Mouse (Mus musculus): ENCODE measurements at regions not wholly inside any gene's neighbourhood (a gene's known extent, or its start where the extent isn't known, plus 50 kb on each side); places are given as distances from the start of the nearest gene placed in this dataset.

GRCm38 (mm10) chr10:60931891-60932378, 100.6 kb upstream of the Unc5b start:
- TF ChIP-seq CTCF (IDR thresholded peaks at IDR 0.05; ENCODE audit: extremely low read depth, insufficient read depth, low read length) (no peak), POLR2A (IDR thresholded peaks at IDR 0.05; ENCODE audit: extremely low read depth, insufficient read depth, low read length) (no peak)
